Mouse (Mus musculus): ENCODE data around the gene Gpr179.

Gpr179 gene

GRCm38 (mm10) chr11:97287643-97288042 lies 64.2 kb downstream of the Gpr179 start:
- no peak for DNase-seq (ENCODE audit: low spot score in 2 of 2)

GRCm38 (mm10) chr11:97286973-97287372 lies 64.9 kb downstream of the Gpr179 start:
- DNase-seq (ENCODE audit: low spot score in 2 of 2), result no peak

GRCm38 (mm10) chr11:97285852-97286775 lies 65.8 kb downstream of the Gpr179 start:
- DNase-seq (ENCODE audit: low spot score in 2 of 2), result no peak

GRCm38 (mm10) chr11:97284854-97285253 lies 67.0 kb downstream of the Gpr179 start:
- DNase-seq (ENCODE audit: low spot score in 2 of 2), result no peak

GRCm38 (mm10) chr11:97282179-97282578 lies 69.7 kb downstream of the Gpr179 start:
- DNase-seq (ENCODE audit: low spot score in 2 of 2), result no peak

All from spleen, postnatal 4 days (tissue).